In genomic region chr10:43406885-43407284, GRCm38 (mm10) we compare ENCODE assay signal across 18 mouse cellular contexts.
DNase-seq lines count a peak whose midpoint lies in the region; ATAC-seq and TF ChIP-seq lines count a peak whose summit lies in the region.
"Had no signal": no experiment of that assay in that cellular context is flagged by ENCODE, and none has a peak within 500 bp of the region (broad histone marks: within the 10 kb centered on the region; RNA-seq: fewer than 3 reads in every experiment).

No protein-coding gene starts in this region.

- no peak for TF ChIP-seq CTCF in lung, embryonic 14.5 days (IDR thresholded peaks at IDR 0.05; ENCODE audit: low read depth)

- peak overlapping the region; percentile 15 to 39; a peak in 2 of 4 replicates for H3K27ac ChIP-seq in heart, embryonic 14.5 days (replicated peaks in 1 of 2; ENCODE audit: control insufficient read depth in 1 of 2, insufficient read depth in 1 of 2, low read depth in 2 of 2, low read length in 2 of 2)
- no peak overlapping the region for H3K27ac ChIP-seq in lung, embryonic 14.5 days (ENCODE audit: low read depth)
- H3K27ac ChIP-seq in intestine, embryonic 15.5 days = no peak overlapping the region
- H3K27ac ChIP-seq in stomach, embryonic 15.5 days = peak overlapping the region; percentile 50; the same call in 1 of the 2 replicates
- H3K27ac ChIP-seq: embryonic facial prominence, embryonic 12.5 days; forebrain, embryonic 15.5 days; hindbrain, embryonic 12.5 days; limb, embryonic 15.5 days; liver, embryonic 15.5 days had no signal

- WGBS in heart, embryonic 14.5 days = 49% methylated on average over 12 of the region's 12 CpGs
- 43% methylated on average over 12 of the region's 12 CpGs for WGBS in lung, embryonic 14.5 days
- 38% methylated on average over 12 of the region's 12 CpGs for WGBS in intestine, embryonic 15.5 days
- 40% methylated on average over 12 of the region's 12 CpGs for WGBS in stomach, embryonic 15.5 days

- 0 out of 2 replicates have a peak, but pooled peaks cover 5% of the 10 kb centered on the region for H3K36me3 ChIP-seq in heart, embryonic 14.5 days (ENCODE audit: control insufficient read depth, insufficient read depth, low read length)
- H3K36me3 ChIP-seq in lung, embryonic 14.5 days (ENCODE audit: insufficient read depth) = no peaks in the 10 kb centered on the region; the same call in 1 of the 2 replicates
- no peaks in the 10 kb centered on the region for H3K36me3 ChIP-seq in intestine, embryonic 15.5 days
- H3K36me3 ChIP-seq in stomach, embryonic 15.5 days = no peaks in the 10 kb centered on the region
- H3K36me3 ChIP-seq: embryonic facial prominence, embryonic 12.5 days; forebrain, embryonic 15.5 days; liver, embryonic 15.5 days had no signal

- no peaks in the 10 kb centered on the region for H3K27me3 ChIP-seq in heart, embryonic 14.5 days (ENCODE audit: control insufficient read depth, insufficient read depth, low read length)
- no peaks in the 10 kb centered on the region for H3K27me3 ChIP-seq in lung, embryonic 14.5 days (ENCODE audit: insufficient read depth, low read length)
- H3K27me3 ChIP-seq in intestine, embryonic 15.5 days (replicated peaks) = no peaks in the 10 kb centered on the region
- no peaks in the 10 kb centered on the region for H3K27me3 ChIP-seq in stomach, embryonic 15.5 days (replicated peaks)
- H3K27me3 ChIP-seq: embryonic facial prominence, embryonic 12.5 days; forebrain, embryonic 15.5 days; hindbrain, embryonic 12.5 days; limb, embryonic 15.5 days; liver, embryonic 15.5 days; megakaryocyte, embryonic 14.5 days had no signal

- no peak for DNase-seq in heart, postnatal 36 days
- DNase-seq in lung, embryonic 14.5 days = peak; percentile 68
- no peak for DNase-seq in lung, postnatal 14 days
- DNase-seq in right cerebral cortex, postnatal 36 days (ENCODE audit: low spot score in 2 of 2) = no peak
- DNase-seq: adrenal gland, postnatal 25 days; B cell, adult 2 months; cerebellum, adult 11 months; gastrocnemius, postnatal 25 days; midbrain, embryonic 14.5 days had no signal

- H3K4me1 ChIP-seq in heart, embryonic 14.5 days (ENCODE audit: control insufficient read depth in 2 of 2, insufficient read depth in 2 of 2, low read length in 2 of 2) = peaks cover 5 to 6% of the 10 kb centered on the region in 2 experiments; a peak in 1 of 4 replicates
- no peaks in the 10 kb centered on the region; the same call in 1 of the 2 replicates for H3K4me1 ChIP-seq in lung, embryonic 14.5 days (ENCODE audit: insufficient read depth)
- H3K4me1 ChIP-seq in intestine, embryonic 15.5 days (replicated peaks) = peaks cover 4% of the 10 kb centered on the region; the same call in 1 of the 2 replicates
- H3K4me1 ChIP-seq in stomach, embryonic 15.5 days = 0 out of 2 replicates have a peak, but pooled peaks cover 3% of the 10 kb centered on the region
- H3K4me1 ChIP-seq: embryonic facial prominence, embryonic 12.5 days; forebrain, embryonic 15.5 days; hindbrain, embryonic 12.5 days; limb, embryonic 15.5 days; liver, embryonic 15.5 days; megakaryocyte, embryonic 14.5 days had no signal

- H3K9me3 ChIP-seq in heart, embryonic 14.5 days (ENCODE audit: control insufficient read depth, low read length) = no peaks in the 10 kb centered on the region
- no peaks in the 10 kb centered on the region for H3K9me3 ChIP-seq in lung, embryonic 14.5 days (ENCODE audit: low read depth, low read length)
- H3K9me3 ChIP-seq in intestine, embryonic 15.5 days = no peaks in the 10 kb centered on the region
- no peaks in the 10 kb centered on the region for H3K9me3 ChIP-seq in stomach, embryonic 15.5 days
- H3K9me3 ChIP-seq: embryonic facial prominence, embryonic 12.5 days; forebrain, embryonic 15.5 days; hindbrain, embryonic 12.5 days; limb, embryonic 15.5 days; liver, embryonic 15.5 days; megakaryocyte, embryonic 14.5 days had no signal

- no peak overlapping the region for H3K4me3 ChIP-seq in heart, embryonic 14.5 days (ENCODE audit: control insufficient read depth in 1 of 2, insufficient read depth in 1 of 2, low read depth in 1 of 2, low read length in 2 of 2)
- H3K4me3 ChIP-seq in lung, embryonic 14.5 days (ENCODE audit: low read depth, low read length) = no peak overlapping the region
- H3K4me3 ChIP-seq in intestine, embryonic 15.5 days (replicated peaks) = 0 out of 2 replicates have a peak overlapping the region, but pooled peaks have one; percentile 9
- 0 out of 2 replicates have a peak overlapping the region, but pooled peaks have one; percentile 4 for H3K4me3 ChIP-seq in stomach, embryonic 15.5 days (replicated peaks)
- H3K4me3 ChIP-seq: embryonic facial prominence, embryonic 12.5 days; forebrain, embryonic 15.5 days; hindbrain, embryonic 12.5 days; limb, embryonic 15.5 days; liver, embryonic 15.5 days; megakaryocyte, embryonic 14.5 days had no signal

- 0 out of 2 replicates have a peak overlapping the region, but pooled peaks have one; percentile 13 for H3K4me2 ChIP-seq in heart, embryonic 14.5 days (ENCODE audit: low read length)
- H3K4me2 ChIP-seq in lung, embryonic 14.5 days = peak overlapping the region; percentile 21; the same call in 1 of the 2 replicates
- H3K4me2 ChIP-seq in intestine, embryonic 15.5 days (replicated peaks) = peak overlapping the region; percentile 38
- H3K4me2 ChIP-seq in stomach, embryonic 15.5 days = 0 out of 2 replicates have a peak overlapping the region, but pooled peaks have one; percentile 15
- H3K4me2 ChIP-seq: embryonic facial prominence, embryonic 12.5 days; forebrain, embryonic 15.5 days; hindbrain, embryonic 12.5 days; limb, embryonic 15.5 days; liver, embryonic 15.5 days had no signal

- H3K9ac ChIP-seq in heart, embryonic 14.5 days (ENCODE audit: low read length) = no peak overlapping the region
- H3K9ac ChIP-seq in lung, embryonic 14.5 days = no peak overlapping the region
- H3K9ac ChIP-seq in intestine, embryonic 15.5 days = no peak overlapping the region
- H3K9ac ChIP-seq in stomach, embryonic 15.5 days = no peak overlapping the region
- H3K9ac ChIP-seq: embryonic facial prominence, embryonic 12.5 days; forebrain, embryonic 15.5 days; hindbrain, embryonic 12.5 days; limb, embryonic 15.5 days; liver, embryonic 15.5 days had no signal

- intact Hi-C loops in heart, postnatal 36 days (cut with DNase I) = no loop called here

- ATAC-seq in heart, embryonic 14.5 days (ENCODE audit: insufficient number of reproducible peaks, insufficient read depth, low FRiP score, low read depth) = peak; percentile 66; the same call in 1 of the 2 replicates
- ATAC-seq in lung, embryonic 14.5 days (ENCODE audit: insufficient read depth) = peak; percentile 63; the same call in 1 of the 2 replicates
- ATAC-seq in intestine, embryonic 15.5 days = peak; percentile 65
- ATAC-seq in stomach, embryonic 15.5 days (ENCODE audit: insufficient read depth, low FRiP score, low read depth) = peak; percentile 47; the same call in 1 of the 2 replicates
- ATAC-seq: forebrain, embryonic 15.5 days had no signal

Comparison
In these comparisons a context has a peak if more than half of its experiments do, and no peak if none do; other contexts are left out.
1. H3K27ac ChIP-seq: peak in heart, embryonic 14.5 days (2 of 2) and stomach, embryonic 15.5 days (single experiment); none in lung, embryonic 14.5 days (single experiment) and intestine, embryonic 15.5 days (single experiment).
2. H3K4me3 ChIP-seq: peak in intestine, embryonic 15.5 days (single experiment) and stomach, embryonic 15.5 days (single experiment); none in heart, embryonic 14.5 days (0 of 2) and lung, embryonic 14.5 days (single experiment).
3. Peak in every context shown above with its lines, with median percentiles within 50 percentile points of each other: ATAC-seq and H3K4me2 ChIP-seq.